Mouse (Mus musculus) stomach, postnatal 0 days (tissue): ENCODE data around the gene Gfra1. TPM values are rescaled to one million over a fixed set of nuclear protein-coding genes. Genes with fewer than 3 reads are reported as not detected.
A peak's percentile ranks its signal among the peaks of the same experiment; 100 is the strongest.

Experiments used
- ATAC-seq: fragments of 200-750 bp; cut with Nextera tagmentation; 2 replicates; pipeline ENCODE4 v1.8.0; 2017; ENCODE audit not compliant: low FRiP score, low TSS enrichment
- DNase-seq: peaks from one replicate; pipeline ENCODE4 v3.0.0-alpha.2; 2016; ENCODE audit warnings: low spot score
- H3K27ac ChIP-seq: fragments of 300-500 bp; sonication (generic); replicated peaks from 2 replicates; pipeline ENCODE4 v1.5.1; 2014; ENCODE audit warnings: mild to moderate bottlenecking, control low read depth
- H3K27me3 ChIP-seq: fragments of 300-500 bp; sonication (generic); 2 replicates; pipeline ENCODE4 v1.6.1; 2014; ENCODE audit warnings: low read length; ENCODE audit not compliant: control insufficient read depth, insufficient read depth
- H3K36me3 ChIP-seq: fragments of 300-500 bp; sonication (generic); 2 replicates; pipeline ENCODE4 v1.6.1; 2014; ENCODE audit warnings: low read length, mixed read lengths; ENCODE audit not compliant: control insufficient read depth, insufficient read depth
- H3K4me1 ChIP-seq: fragments of 300-500 bp; sonication (generic); replicated peaks from 2 replicates; pipeline ENCODE4 v1.6.1; 2014; ENCODE audit warnings: antibody characterized with exemption; ENCODE audit not compliant: control insufficient read depth, insufficient read depth
- H3K4me2 ChIP-seq: fragments of 300-500 bp; sonication (generic); replicated peaks from 2 replicates; pipeline ENCODE4 v1.6.1; 2014; ENCODE audit warnings: low read depth, mild to moderate bottlenecking, control low read depth, moderate library complexity
- H3K4me3 ChIP-seq: fragments of 300-500 bp; sonication (generic); 2 replicates; pipeline ENCODE4 v1.5.1; 2014; ENCODE audit warnings: low read depth, low read length, control low read depth
- H3K9ac ChIP-seq: fragments of 300-500 bp; sonication (generic); 2 replicates; pipeline ENCODE4 v1.6.1; 2014; ENCODE audit warnings: mild to moderate bottlenecking, low read length, control low read depth, mixed read lengths
- H3K9me3 ChIP-seq: fragments of 300-500 bp; sonication (generic); 2 replicates; pipeline ENCODE4 v1.6.1; 2016; ENCODE audit warnings: low read length; ENCODE audit not compliant: control insufficient read depth
- CTCF ChIP-seq: IDR thresholded peaks from 2 replicates; pipeline ENCODE4 v1.5.1; 2016; ENCODE audit warnings: antibody characterized with exemption, low read depth, mild to moderate bottlenecking, moderate library complexity
- EP300 ChIP-seq: optimal IDR thresholded peaks from 2 replicates; pipeline ENCODE3; 2016; ENCODE audit warnings: antibody characterized with exemption
- WGBS: fragments of 180-500 bp; shearing (Covaris S2); extraction: QIAGEN DNeasy Blood & Tissue Kit; methylation state at CpG from one replicate; pipeline ENCODE4 v1.1.7; 2014; 5-methylcytosine and 5-hydroxymethylcytosine counted together
- polyA plus RNA-seq: library from polyadenylated mRNA; unstranded; fragments of >200 nt; fragmentation: Nextera tagmentation; extraction: Ambion mirVana; gene quantifications from 2 replicates; pipeline ENCODE4 v1.2.1, GENCODE M21; 2015

Gfra1 gene
- polyA plus RNA-seq, 1 experiment from 2014 or later, result 9.1 TPM

DNA sequence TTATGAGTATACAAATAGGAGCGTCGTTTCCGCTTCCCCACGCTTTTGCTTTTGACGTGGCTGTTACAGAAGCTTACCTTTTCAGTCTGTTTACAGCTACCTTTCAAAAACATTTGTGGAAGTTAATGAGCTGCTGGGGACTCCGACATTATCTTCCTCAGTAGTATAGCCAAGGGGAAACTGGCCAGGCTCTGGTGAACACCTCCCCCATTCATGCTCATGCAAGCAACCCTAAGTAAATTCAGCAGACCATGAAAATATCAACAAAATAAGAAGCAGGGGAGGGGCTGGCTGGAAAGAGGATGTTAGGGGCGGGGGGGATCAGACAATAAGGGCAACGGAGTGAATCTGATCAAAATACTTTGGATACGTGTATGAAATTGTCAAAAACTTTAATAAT lies 228.0 kb downstream of the Gfra1 start:
- Histone ChIP-seq H3K27ac (no peak overlapping the region), H3K36me3 (no peaks in the 10 kb centered on the region), H3K9me3 (no peaks in the 10 kb centered on the region), H3K4me2 (no peak overlapping the region), H3K9ac (no peak overlapping the region), H3K4me3 (no peak overlapping the region), H3K4me1 (no peaks in the 10 kb centered on the region), H3K27me3 (no peaks in the 10 kb centered on the region)
- ATAC-seq, result no peak
- DNase-seq, result no peak
- WGBS, result 61% methylated on average over 9 of the region's 9 CpGs
- TF ChIP-seq CTCF (no peak), EP300 (no peak)

DNA sequence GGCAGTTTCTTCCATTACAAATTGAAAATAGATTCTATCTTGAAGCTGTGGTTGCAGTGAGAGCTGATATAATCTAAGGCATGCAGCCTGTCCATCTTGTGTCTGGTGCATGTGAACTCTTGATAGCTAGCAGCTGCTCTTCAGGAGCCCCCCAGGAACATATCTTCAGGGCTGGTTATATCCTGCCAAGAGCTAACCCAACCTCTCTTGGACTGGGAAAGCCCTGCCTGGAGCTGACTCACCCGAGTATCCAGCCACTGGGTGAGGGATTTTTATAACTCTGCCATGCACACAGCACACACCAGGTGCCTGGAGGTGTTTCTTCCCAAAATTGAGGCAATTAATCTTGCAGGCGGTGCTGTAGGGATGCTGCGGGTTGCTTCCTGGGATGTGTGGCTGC lies 228.8 kb downstream of the Gfra1 start:
- ATAC-seq, result no peak
- Histone ChIP-seq H3K4me1 (no peaks in the 10 kb centered on the region), H3K4me2 (no peak overlapping the region), H3K4me3 (no peak overlapping the region), H3K9me3 (no peaks in the 10 kb centered on the region), H3K27me3 (no peaks in the 10 kb centered on the region), H3K9ac (no peak overlapping the region), H3K36me3 (no peaks in the 10 kb centered on the region), H3K27ac (no peak overlapping the region)
- DNase-seq, result no peak
- no peak for TF ChIP-seq CTCF
- TF ChIP-seq EP300, result no peak
- 47% methylated on average over 3 of the region's 3 CpGs for WGBS

DNA sequence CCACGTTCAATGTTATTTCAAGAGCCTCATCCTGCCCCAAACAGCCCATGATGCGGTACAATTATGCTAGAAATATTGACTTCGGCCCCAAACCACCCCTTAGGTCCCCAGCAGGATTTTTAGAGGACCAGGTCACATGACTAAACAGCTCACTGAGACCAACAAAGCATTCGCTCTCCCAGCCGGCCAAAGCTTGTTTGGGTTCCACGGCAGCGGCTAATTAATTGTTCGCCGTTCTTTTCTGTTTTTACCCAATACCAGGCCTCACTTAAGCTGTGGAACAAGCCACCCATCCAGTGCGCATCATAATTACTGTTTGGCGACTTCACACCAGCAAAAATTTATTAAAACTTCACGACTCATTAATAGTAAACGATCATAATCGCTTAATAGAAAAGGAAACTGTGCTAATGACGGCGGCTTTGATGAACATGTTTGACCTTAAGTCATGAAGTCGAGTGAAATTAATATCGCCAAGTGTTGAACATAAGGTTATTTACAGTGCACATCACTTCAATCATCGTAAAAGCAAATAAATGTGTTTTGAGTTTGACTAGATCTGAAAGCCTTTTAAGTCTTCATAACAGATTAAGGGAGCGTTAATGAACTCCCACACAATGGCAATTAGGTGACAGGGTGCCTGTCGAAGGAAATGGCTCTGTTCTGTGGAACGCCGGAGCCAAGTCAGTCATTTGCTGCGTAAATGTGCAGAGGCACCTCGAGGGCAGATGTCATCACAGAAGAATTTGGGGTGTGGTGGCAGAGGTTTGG lies 235.5 kb downstream of the Gfra1 start:
- no peak overlapping the region for H3K4me2 ChIP-seq
- no peaks in the 10 kb centered on the region for H3K27me3 ChIP-seq
- H3K9ac ChIP-seq, result no peak overlapping the region
- H3K4me3 ChIP-seq, result no peak overlapping the region
- DNase-seq (no peak), ATAC-seq (no peak)
- no peaks in the 10 kb centered on the region for H3K4me1 ChIP-seq
- H3K27ac ChIP-seq, result no peak overlapping the region
- TF ChIP-seq CTCF (no peak), EP300 (no peak)
- H3K9me3 ChIP-seq, result no peaks in the 10 kb centered on the region
- WGBS, result 69% methylated on average over 25 of the region's 25 CpGs
- H3K36me3 ChIP-seq, result no peaks in the 10 kb centered on the region

DNA sequence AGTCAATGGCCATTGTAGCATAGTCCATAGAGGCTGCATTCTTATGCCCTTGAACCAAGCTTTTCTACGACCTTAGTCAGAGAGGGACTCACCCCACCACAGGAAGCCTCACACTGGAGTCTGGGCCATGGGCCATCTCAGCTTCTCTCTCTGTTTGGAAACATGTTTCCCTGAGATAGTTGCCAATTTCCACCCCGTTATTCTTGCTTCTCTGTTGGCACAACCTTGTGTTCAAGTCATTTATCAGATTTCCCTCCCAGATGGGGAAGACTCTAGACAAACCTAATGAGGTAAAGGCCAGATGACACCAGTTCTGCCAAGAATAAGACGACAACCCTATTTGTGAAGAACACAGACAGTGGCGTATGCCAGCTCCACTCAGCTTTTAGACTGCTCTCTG lies 238.1 kb downstream of the Gfra1 start:
- DNase-seq (no peak), ATAC-seq (no peak)
- H3K4me1 ChIP-seq, result no peaks in the 10 kb centered on the region
- H3K27ac ChIP-seq, result no peak overlapping the region
- H3K36me3 ChIP-seq, result no peaks in the 10 kb centered on the region
- WGBS, result 62% methylated on average over 4 of the region's 4 CpGs
- no peak overlapping the region for H3K9ac ChIP-seq
- H3K9me3 ChIP-seq, result no peaks in the 10 kb centered on the region
- TF ChIP-seq EP300, result no peak
- no peak for TF ChIP-seq CTCF
- H3K4me3 ChIP-seq, result no peak overlapping the region
- no peak overlapping the region for H3K4me2 ChIP-seq
- H3K27me3 ChIP-seq, result no peaks in the 10 kb centered on the region

DNA sequence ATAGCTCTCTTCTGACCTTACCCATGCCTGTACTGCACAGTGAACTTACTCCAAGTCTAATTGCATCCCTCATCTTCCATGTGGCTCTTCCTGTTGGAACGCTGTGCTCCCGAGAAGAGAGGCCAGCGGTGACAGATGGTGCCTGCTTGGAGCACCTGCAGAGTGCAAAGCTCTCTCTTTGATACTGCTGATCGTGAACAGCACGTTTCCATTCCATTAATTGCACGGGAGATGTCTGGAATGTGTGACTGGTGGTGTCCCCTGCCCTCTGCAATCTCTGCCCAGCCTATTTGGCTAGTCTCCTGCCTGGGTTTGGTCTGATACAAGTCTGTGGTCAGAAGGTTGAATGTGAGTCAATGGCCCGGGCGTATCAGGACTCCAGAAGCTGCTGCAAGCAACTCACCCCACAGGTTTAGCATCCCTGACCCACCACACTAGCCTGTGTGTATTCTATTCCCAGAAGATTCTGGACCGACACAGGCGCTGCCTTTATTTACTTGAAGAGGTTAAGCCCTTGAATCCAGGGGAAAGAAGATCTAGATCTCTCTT lies 249.1 kb downstream of the Gfra1 start:
- no peaks in the 10 kb centered on the region for H3K36me3 ChIP-seq
- H3K4me1 ChIP-seq, result no peaks in the 10 kb centered on the region
- no peak overlapping the region for H3K27ac ChIP-seq
- no peaks in the 10 kb centered on the region for H3K9me3 ChIP-seq
- H3K9ac ChIP-seq, result no peak overlapping the region
- 55% methylated on average over 10 of the region's 10 CpGs for WGBS
- peak; percentile 65 for ATAC-seq
- H3K4me3 ChIP-seq, result no peak overlapping the region
- H3K27me3 ChIP-seq, result no peaks in the 10 kb centered on the region
- no peak overlapping the region for H3K4me2 ChIP-seq
- peak; percentile 51 for DNase-seq
- TF ChIP-seq EP300, result no peak
- no peak for TF ChIP-seq CTCF

DNA sequence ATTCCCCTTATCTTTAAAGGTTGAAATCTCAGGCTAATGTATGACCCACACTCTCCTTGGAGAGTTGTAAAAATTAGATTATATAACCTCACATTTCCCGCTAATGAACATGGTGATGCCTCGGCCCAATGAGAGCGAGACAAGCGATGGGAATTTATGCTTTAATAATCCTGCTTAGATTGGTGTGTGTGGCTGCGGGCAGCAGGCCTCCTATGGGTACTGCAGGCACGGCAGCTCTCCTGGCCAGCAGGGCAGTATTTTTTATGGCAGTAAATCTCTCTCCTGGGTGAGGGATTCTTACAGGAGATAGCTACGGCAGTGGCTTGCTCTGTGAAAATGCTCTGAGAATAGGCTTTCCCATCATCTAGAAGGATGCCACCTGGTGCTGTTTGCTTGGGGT lies 250.2 kb downstream of the Gfra1 start:
- WGBS, result 80% methylated on average over 7 of the region's 7 CpGs
- DNase-seq, result no peak

More for the DNA sequence above, 250.2 kb downstream of the Gfra1 start:
- Histone ChIP-seq H3K4me1 (no peaks in the 10 kb centered on the region), H3K27ac (no peak overlapping the region), H3K9ac (no peak overlapping the region), H3K27me3 (no peaks in the 10 kb centered on the region), H3K36me3 (no peaks in the 10 kb centered on the region), H3K9me3 (no peaks in the 10 kb centered on the region), H3K4me3 (no peak overlapping the region), H3K4me2 (no peak overlapping the region)
- no peak for TF ChIP-seq EP300
- TF ChIP-seq CTCF, result no peak
- ATAC-seq, result no peak
